Mouse (Mus musculus) midbrain, embryonic 13.5 days (tissue): ENCODE data around the gene Siae. TPM values are rescaled to one million over a fixed set of nuclear protein-coding genes. Genes with fewer than 3 reads are reported as not detected.

Experiments used
- ATAC-seq: fragments of 200-750 bp; cut with Nextera tagmentation; 2 replicates; pipeline ENCODE4 v1.8.0; 2017; ENCODE audit warnings: mild to moderate bottlenecking, moderate TSS enrichment, moderate library complexity
- H3K27ac ChIP-seq: fragments of 300-500 bp; sonication (generic); 2 replicates; pipeline ENCODE4 v1.5.1; 2015; ENCODE audit warnings: inconsistent platforms, mild to moderate bottlenecking, moderate library complexity
- H3K27me3 ChIP-seq: fragments of 300-500 bp; sonication (generic); 2 replicates; pipeline ENCODE4 v1.6.1; 2015; ENCODE audit warnings: mild to moderate bottlenecking, inconsistent platforms
- H3K36me3 ChIP-seq: fragments of 300-500 bp; sonication (generic); 2 replicates; pipeline ENCODE4 v1.6.1; 2015; ENCODE audit warnings: mild to moderate bottlenecking, inconsistent platforms
- H3K4me1 ChIP-seq: fragments of 300-500 bp; sonication (generic); replicated peaks from 2 replicates; pipeline ENCODE4 v1.6.1; 2015; ENCODE audit warnings: inconsistent platforms
- H3K4me2 ChIP-seq: fragments of 300-500 bp; sonication (generic); replicated peaks from 2 replicates; pipeline ENCODE4 v1.6.1; 2015; ENCODE audit warnings: moderate library complexity, mild to moderate bottlenecking, inconsistent platforms
- H3K4me3 ChIP-seq: fragments of 300-500 bp; sonication (generic); replicated peaks from 2 replicates; pipeline ENCODE4 v1.5.1; 2015; ENCODE audit warnings: mild to moderate bottlenecking, inconsistent platforms
- H3K9ac ChIP-seq: fragments of 300-500 bp; sonication (generic); replicated peaks from 2 replicates; pipeline ENCODE4 v1.6.1; 2015; ENCODE audit warnings: mild to moderate bottlenecking, inconsistent platforms
- H3K9me3 ChIP-seq: fragments of 300-500 bp; sonication (generic); 2 replicates; pipeline ENCODE4 v1.6.1; 2016; ENCODE audit warnings: mild to moderate bottlenecking, inconsistent platforms
- WGBS: fragments of 180-500 bp; shearing (Covaris S2); methylation state at CpG from one replicate; pipeline ENCODE4 v1.1.7; 2015; 5-methylcytosine and 5-hydroxymethylcytosine counted together
- polyA plus RNA-seq: library from polyadenylated mRNA; unstranded; fragments of >200 nt; fragmentation: Nextera tagmentation; extraction: Ambion mirVana; gene quantifications from 2 replicates; pipeline ENCODE4 v1.2.1, GENCODE M21; 2015

Siae gene
- polyA plus RNA-seq, 1 experiment from 2014 or later: 9.2 TPM

- H3K4me2 ChIP-seq: no peak overlapping the region
- no peaks in the 10 kb centered on the region for H3K36me3 ChIP-seq
- no peak overlapping the region for H3K4me3 ChIP-seq
- no peak for ATAC-seq
- H3K9me3 ChIP-seq: no peaks in the 10 kb centered on the region
- 56% methylated on average over 1 of the region's 1 CpGs for WGBS
- no peaks in the 10 kb centered on the region for H3K27me3 ChIP-seq
- no peak overlapping the region for H3K27ac ChIP-seq
- peaks cover 10% of the 10 kb centered on the region for H3K4me1 ChIP-seq
- H3K9ac ChIP-seq: no peak overlapping the region
These were observed 8.3 kb downstream of the Siae start for GRCm38 (mm10) chr9:37563805-37564204.

GRCm38 (mm10) chr9:37567019-37567418 is 11.5 kb downstream of the Siae start:
- Histone ChIP-seq H3K4me2 (no peak overlapping the region), H3K9ac (no peak overlapping the region), H3K4me1 (peaks cover 11% of the 10 kb centered on the region), H3K4me3 (no peak overlapping the region), H3K9me3 (no peaks in the 10 kb centered on the region), H3K27ac (no peak overlapping the region), H3K36me3 (no peaks in the 10 kb centered on the region), H3K27me3 (no peaks in the 10 kb centered on the region)
- ATAC-seq: no peak
- WGBS: 90% methylated on average over 2 of the region's 2 CpGs

- 58% methylated on average over 5 of the region's 5 CpGs for WGBS
- Histone ChIP-seq H3K4me3 (no peak overlapping the region), H3K27me3 (no peaks in the 10 kb centered on the region), H3K27ac (no peak overlapping the region), H3K36me3 (no peaks in the 10 kb centered on the region), H3K4me1 (peaks cover 11% of the 10 kb centered on the region), H3K4me2 (no peak overlapping the region), H3K9me3 (no peaks in the 10 kb centered on the region), H3K9ac (no peak overlapping the region)
- no peak for ATAC-seq
These were observed 12.0 kb downstream of the Siae start for GRCm38 (mm10) chr9:37567454-37567853.

GRCm38 (mm10) chr9:37567892-37568604 is 12.6 kb downstream of the Siae start:
- ATAC-seq: peak; percentile 34; the same call in 1 of the 2 replicates
- Histone ChIP-seq H3K36me3 (no peaks in the 10 kb centered on the region), H3K9ac (no peak overlapping the region), H3K27ac (no peak overlapping the region), H3K9me3 (no peaks in the 10 kb centered on the region), H3K4me1 (peaks cover 11% of the 10 kb centered on the region), H3K4me2 (0 out of 2 replicates have a peak overlapping the region, but pooled peaks have one; percentile 10), H3K4me3 (no peak overlapping the region), H3K27me3 (no peaks in the 10 kb centered on the region)
- WGBS: 54% methylated on average over 15 of the region's 15 CpGs

GRCm38 (mm10) chr9:37568605-37569214 is 13.2 kb downstream of the Siae start:
- Histone ChIP-seq H3K9me3 (no peaks in the 10 kb centered on the region), H3K9ac (no peak overlapping the region), H3K36me3 (no peaks in the 10 kb centered on the region), H3K27ac (no peak overlapping the region), H3K4me1 (peaks cover 11% of the 10 kb centered on the region), H3K4me3 (no peak overlapping the region), H3K4me2 (no peak overlapping the region), H3K27me3 (no peaks in the 10 kb centered on the region)
- 47% methylated on average over 4 of the region's 4 CpGs for WGBS
- ATAC-seq: no peak

GRCm38 (mm10) chr9:37569231-37569835 is 13.8 kb downstream of the Siae start:
- Histone ChIP-seq H3K9ac (no peak overlapping the region), H3K4me1 (peaks cover 11% of the 10 kb centered on the region), H3K27me3 (no peaks in the 10 kb centered on the region), H3K4me2 (no peak overlapping the region), H3K36me3 (no peaks in the 10 kb centered on the region), H3K4me3 (no peak overlapping the region), H3K27ac (no peak overlapping the region), H3K9me3 (no peaks in the 10 kb centered on the region)
- no peak for ATAC-seq
- WGBS: 85% methylated on average over 2 of the region's 2 CpGs

GRCm38 (mm10) chr9:37572204-37572876 is 16.8 kb downstream of the Siae start:
- H3K4me2 ChIP-seq: no peak overlapping the region
- no peaks in the 10 kb centered on the region for H3K36me3 ChIP-seq
- peaks cover 17% of the 10 kb centered on the region for H3K4me1 ChIP-seq
- WGBS: 54% methylated on average over 3 of the region's 3 CpGs
- H3K9ac ChIP-seq: no peak overlapping the region
- H3K4me3 ChIP-seq: no peak overlapping the region
- no peaks in the 10 kb centered on the region for H3K27me3 ChIP-seq
- H3K27ac ChIP-seq: no peak overlapping the region
- no peaks in the 10 kb centered on the region for H3K9me3 ChIP-seq
- no peak for ATAC-seq

- H3K4me3 ChIP-seq: no peak overlapping the region; the same call in 1 of the 2 replicates
- 38% methylated on average over 14 of the region's 14 CpGs for WGBS
- H3K27ac ChIP-seq: 0 out of 2 replicates have a peak overlapping the region, but pooled peaks have one; percentile 9
- no peaks in the 10 kb centered on the region for H3K27me3 ChIP-seq
- H3K4me1 ChIP-seq: peaks cover 7% of the 10 kb centered on the region
- H3K9ac ChIP-seq: no peak overlapping the region
- peak overlapping the region; percentile 27; the same call in 1 of the 2 replicates for H3K4me2 ChIP-seq
- no peaks in the 10 kb centered on the region for H3K36me3 ChIP-seq
- peak; percentile 80 for ATAC-seq
- H3K9me3 ChIP-seq: no peaks in the 10 kb centered on the region
These were observed 21.0 kb downstream of the Siae start for GRCm38 (mm10) chr9:37576436-37576930.

- Histone ChIP-seq H3K4me3 (no peak overlapping the region), H3K27ac (no peak overlapping the region), H3K4me2 (no peak overlapping the region), H3K4me1 (no peaks in the 10 kb centered on the region), H3K27me3 (no peaks in the 10 kb centered on the region), H3K36me3 (no peaks in the 10 kb centered on the region), H3K9ac (no peak overlapping the region), H3K9me3 (no peaks in the 10 kb centered on the region; the same call in 1 of the 2 replicates)
- WGBS: 86% methylated on average over 5 of the region's 5 CpGs
- no peak for ATAC-seq
These were observed 28.1 kb downstream of the Siae start for GRCm38 (mm10) chr9:37583594-37583993.

GRCm38 (mm10) chr9:37586718-37587117 is 31.2 kb downstream of the Siae start:
- no peak for ATAC-seq
- Histone ChIP-seq H3K9me3 (no peaks in the 10 kb centered on the region; the same call in 1 of the 2 replicates), H3K4me3 (no peak overlapping the region), H3K27ac (no peak overlapping the region), H3K4me1 (no peaks in the 10 kb centered on the region), H3K4me2 (no peak overlapping the region), H3K9ac (no peak overlapping the region), H3K27me3 (no peaks in the 10 kb centered on the region), H3K36me3 (no peaks in the 10 kb centered on the region)
- 79% methylated on average over 4 of the region's 4 CpGs for WGBS

GRCm38 (mm10) chr9:37590381-37590780 is 34.9 kb downstream of the Siae start:
- H3K9me3 ChIP-seq: no peaks in the 10 kb centered on the region; the same call in 1 of the 2 replicates
- no peak overlapping the region for H3K4me2 ChIP-seq
- H3K4me1 ChIP-seq: no peaks in the 10 kb centered on the region
- H3K27ac ChIP-seq: no peak overlapping the region
- H3K9ac ChIP-seq: no peak overlapping the region
- no peak for ATAC-seq
- H3K4me3 ChIP-seq: no peak overlapping the region
- H3K27me3 ChIP-seq: no peaks in the 10 kb centered on the region
- WGBS: 84% methylated on average over 4 of the region's 4 CpGs
- no peaks in the 10 kb centered on the region for H3K36me3 ChIP-seq

- Histone ChIP-seq H3K9me3 (no peaks in the 10 kb centered on the region; the same call in 1 of the 2 replicates), H3K36me3 (no peaks in the 10 kb centered on the region), H3K9ac (no peak overlapping the region), H3K27me3 (no peaks in the 10 kb centered on the region), H3K4me1 (no peaks in the 10 kb centered on the region), H3K4me2 (no peak overlapping the region), H3K27ac (no peak overlapping the region), H3K4me3 (no peak overlapping the region)
- ATAC-seq: no peak
- WGBS: 77% methylated on average over 2 of the region's 2 CpGs
These were observed 36.5 kb downstream of the Siae start for GRCm38 (mm10) chr9:37592025-37592424.
